Mouse (Mus musculus) heart, embryonic 10.5 days (tissue): Measurements from ENCODE around the gene Gm20388. TPM values are rescaled to one million over a fixed set of nuclear protein-coding genes. Genes with fewer than 3 reads are reported as not detected.

Experiments used
- DNase-seq: peaks from one replicate; pipeline ENCODE4 v3.0.0-alpha.2; 2017; ENCODE audit warnings: low spot score
- H3K27ac ChIP-seq: fragments of 300-500 bp; sonication (generic); 2 replicates; pipeline ENCODE4 v1.5.1; 2016; ENCODE audit warnings: mild to moderate bottlenecking
- H3K27me3 ChIP-seq: fragments of 300-500 bp; sonication (generic); 2 replicates; pipeline ENCODE4 v1.6.1; 2016; ENCODE audit warnings: mild to moderate bottlenecking; ENCODE audit not compliant: poor library complexity, insufficient read depth, severe bottlenecking
- H3K36me3 ChIP-seq: fragments of 300-500 bp; sonication (generic); 2 replicates; pipeline ENCODE4 v1.6.1; 2016; ENCODE audit warnings: mild to moderate bottlenecking, moderate library complexity
- H3K4me1 ChIP-seq: fragments of 300-500 bp; sonication (generic); 2 replicates; pipeline ENCODE4 v1.6.1; 2016; ENCODE audit warnings: mild to moderate bottlenecking
- H3K4me3 ChIP-seq: fragments of 300-500 bp; sonication (generic); 2 replicates; pipeline ENCODE4 v1.5.1; 2016; ENCODE audit warnings: mild to moderate bottlenecking, moderate library complexity
- H3K9me3 ChIP-seq: fragments of 300-500 bp; sonication (generic); 2 replicates; pipeline ENCODE4 v1.6.1; 2016; ENCODE audit warnings: mild to moderate bottlenecking, moderate library complexity
- WGBS: fragments of 180-500 bp; shearing (Covaris S2); methylation state at CpG from one replicate; pipeline ENCODE4 v1.1.7; 2016; 5-methylcytosine and 5-hydroxymethylcytosine counted together
- polyA plus RNA-seq: library from polyadenylated mRNA; unstranded; fragments of >200 nt; fragmentation: Nextera tagmentation; extraction: Ambion mirVana; gene quantifications from 2 replicates; pipeline ENCODE4 v1.2.1, GENCODE M21; 2016

The Gm20388 gene
- polyA plus RNA-seq, 1 experiment from 2014 or later = 4.5 TPM

DNA sequence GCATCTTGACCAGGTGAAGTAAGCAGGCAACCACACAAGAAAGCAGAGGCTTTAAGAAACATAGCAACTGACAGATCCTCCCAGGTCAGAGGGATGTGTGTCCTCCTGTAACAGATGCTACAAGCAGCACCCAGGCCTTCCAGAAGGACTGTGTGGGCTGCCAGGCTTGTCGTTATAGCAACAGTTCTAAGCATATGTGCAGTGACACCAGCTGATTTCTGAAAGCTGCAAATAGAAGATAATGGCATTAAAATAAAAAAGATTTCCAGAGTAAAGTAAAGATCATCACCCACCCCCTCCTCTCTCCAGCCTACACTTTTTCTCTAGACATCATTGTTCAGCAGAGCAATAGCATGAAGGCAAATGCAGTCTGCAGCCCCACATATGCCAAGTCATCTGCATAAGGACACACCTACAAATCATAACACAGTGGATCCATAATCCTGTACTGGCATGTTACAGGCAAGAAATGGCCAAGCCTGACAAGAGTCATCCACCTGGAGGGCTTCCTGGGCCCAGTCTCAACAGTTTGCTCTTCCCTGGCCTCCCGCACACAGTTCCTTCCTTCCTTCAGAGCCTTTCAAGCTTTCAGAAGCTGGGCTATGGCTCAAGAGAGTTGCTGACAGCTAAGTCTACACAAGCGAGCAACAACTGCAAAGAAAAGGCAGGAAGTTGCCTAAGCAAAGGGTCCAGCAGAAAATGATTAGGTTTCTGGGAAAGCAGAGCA lies 3021.4 kb downstream of the Gm20388 start:
- Histone ChIP-seq H3K27me3 (no peaks in the 10 kb centered on the region), H3K4me3 (no peak overlapping the region), H3K4me1 (peaks cover 58% of the 10 kb centered on the region), H3K27ac (no peak overlapping the region), H3K36me3 (0 out of 2 replicates have a peak, but pooled peaks cover 5% of the 10 kb centered on the region), H3K9me3 (no peaks in the 10 kb centered on the region)
- no peak for DNase-seq
- 42% methylated on average over 3 of the region's 3 CpGs for WGBS

GRCm38 (mm10) chr8:122932561-122932959 lies 3021.9 kb downstream of the Gm20388 start:
- Histone ChIP-seq H3K4me1 (peaks cover 58% of the 10 kb centered on the region), H3K36me3 (no peaks in the 10 kb centered on the region), H3K27ac (no peak overlapping the region), H3K9me3 (no peaks in the 10 kb centered on the region), H3K27me3 (no peaks in the 10 kb centered on the region), H3K4me3 (no peak overlapping the region)
- 65% methylated on average over 2 of the region's 2 CpGs for WGBS
- DNase-seq = no peak

GRCm38 (mm10) chr8:122933973-122934372 lies 3023.3 kb downstream of the Gm20388 start:
- Histone ChIP-seq H3K9me3 (no peaks in the 10 kb centered on the region), H3K4me3 (no peak overlapping the region), H3K27me3 (no peaks in the 10 kb centered on the region), H3K36me3 (no peaks in the 10 kb centered on the region), H3K27ac (no peak overlapping the region), H3K4me1 (peaks cover 69% of the 10 kb centered on the region)
- no peak for DNase-seq

- peaks cover 75% of the 10 kb centered on the region for H3K4me1 ChIP-seq
- no peak overlapping the region for H3K27ac ChIP-seq
- no peak overlapping the region for H3K4me3 ChIP-seq
- no peaks in the 10 kb centered on the region for H3K9me3 ChIP-seq
- DNase-seq = no peak
- H3K27me3 ChIP-seq = no peaks in the 10 kb centered on the region
- no peaks in the 10 kb centered on the region for H3K36me3 ChIP-seq
- WGBS = 90% methylated on average over 1 of the region's 1 CpGs
Measured at GRCm38 (mm10) chr8:122935118-122935517, 3024.5 kb downstream of the Gm20388 start.

DNA sequence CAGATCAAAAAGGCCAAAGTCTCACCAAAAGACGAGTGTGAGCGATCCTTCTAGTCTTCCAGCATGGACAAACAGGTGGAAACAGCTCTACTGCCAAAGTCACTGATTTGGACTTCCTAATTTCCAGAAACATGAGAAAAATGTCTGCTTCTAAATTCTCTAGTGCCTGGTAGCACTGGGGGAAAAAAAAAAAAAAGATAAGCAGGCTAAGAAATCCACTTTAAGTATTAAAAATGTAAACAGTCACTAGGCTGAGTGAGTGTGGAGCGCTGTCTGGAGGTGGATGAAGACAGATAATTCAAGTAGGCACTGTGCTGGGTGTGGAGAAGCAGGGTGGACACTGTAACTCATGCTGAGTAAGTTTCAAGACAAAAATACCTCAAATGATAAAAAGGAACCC lies 3025.3 kb downstream of the Gm20388 start:
- H3K4me3 ChIP-seq = no peak overlapping the region

DNA sequence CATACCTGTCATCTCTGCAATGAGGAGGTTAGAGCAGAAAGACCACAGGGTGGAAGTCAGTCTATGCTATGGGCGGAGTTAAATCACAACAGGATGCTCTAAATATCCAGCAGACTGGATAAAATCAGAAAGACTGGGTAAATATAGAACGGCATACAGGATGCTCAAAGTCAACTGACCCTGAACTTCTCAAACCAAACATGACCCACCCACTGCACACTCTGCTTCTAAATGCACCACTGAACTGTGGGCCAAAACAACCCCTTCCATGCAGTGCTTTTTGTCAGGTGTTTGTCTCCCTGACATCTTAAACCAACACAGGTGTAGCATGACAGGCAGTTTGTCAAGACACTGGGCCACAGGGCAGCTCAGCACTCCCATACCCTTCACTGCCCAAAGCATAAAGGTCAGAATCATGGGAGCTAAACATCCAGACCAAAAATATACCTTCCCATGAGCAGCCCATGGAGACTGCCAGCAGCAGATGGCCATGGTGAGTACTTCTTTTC lies 3027.0 kb downstream of the Gm20388 start:
- 78% methylated on average over 2 of the region's 2 CpGs for WGBS
- Histone ChIP-seq H3K4me1 (peaks cover 52% of the 10 kb centered on the region), H3K27ac (no peak overlapping the region), H3K9me3 (no peaks in the 10 kb centered on the region), H3K4me3 (no peak overlapping the region), H3K36me3 (no peaks in the 10 kb centered on the region), H3K27me3 (no peaks in the 10 kb centered on the region)
- no peak for DNase-seq

More for the DNA sequence above, 3025.3 kb downstream of the Gm20388 start:
- Histone ChIP-seq H3K9me3 (no peaks in the 10 kb centered on the region), H3K27ac (no peak overlapping the region), H3K4me1 (peaks cover 68% of the 10 kb centered on the region), H3K27me3 (no peaks in the 10 kb centered on the region), H3K36me3 (no peaks in the 10 kb centered on the region)
- DNase-seq = no peak
- WGBS = 83% methylated on average over 3 of the region's 3 CpGs

- 77% methylated on average over 3 of the region's 3 CpGs for WGBS
- DNase-seq = no peak
- H3K27ac ChIP-seq = no peak overlapping the region
- H3K27me3 ChIP-seq = no peaks in the 10 kb centered on the region
- H3K9me3 ChIP-seq = no peaks in the 10 kb centered on the region
- no peak overlapping the region for H3K4me3 ChIP-seq
- H3K36me3 ChIP-seq = no peaks in the 10 kb centered on the region
- peaks cover 46% of the 10 kb centered on the region for H3K4me1 ChIP-seq
Measured at GRCm38 (mm10) chr8:122938170-122938569, 3027.5 kb downstream of the Gm20388 start.

- peaks cover 45% of the 10 kb centered on the region for H3K4me1 ChIP-seq
- 22% methylated on average over 4 of the region's 4 CpGs for WGBS
- no peak overlapping the region for H3K27ac ChIP-seq
Measured at GRCm38 (mm10) chr8:122938591-122938990, 3027.9 kb downstream of the Gm20388 start.

GRCm38 (mm10) chr8:122942803-122943713 lies 3032.4 kb downstream of the Gm20388 start:
- Histone ChIP-seq H3K9me3 (no peaks in the 10 kb centered on the region), H3K27me3 (no peaks in the 10 kb centered on the region), H3K36me3 (no peaks in the 10 kb centered on the region), H3K4me3 (no peak overlapping the region), H3K27ac (no peak overlapping the region), H3K4me1 (peaks cover 30% of the 10 kb centered on the region)
- DNase-seq = no peak
- 86% methylated on average over 9 of the region's 9 CpGs for WGBS

More at GRCm38 (mm10) chr8:122938591-122938990, 3027.9 kb downstream of the Gm20388 start:
- Histone ChIP-seq H3K9me3 (no peaks in the 10 kb centered on the region), H3K27me3 (no peaks in the 10 kb centered on the region), H3K36me3 (no peaks in the 10 kb centered on the region), H3K4me3 (no peak overlapping the region)
- DNase-seq = no peak

- WGBS = 79% methylated on average over 2 of the region's 2 CpGs
Measured at GRCm38 (mm10) chr8:122945775-122946174, 3035.1 kb downstream of the Gm20388 start.

DNA sequence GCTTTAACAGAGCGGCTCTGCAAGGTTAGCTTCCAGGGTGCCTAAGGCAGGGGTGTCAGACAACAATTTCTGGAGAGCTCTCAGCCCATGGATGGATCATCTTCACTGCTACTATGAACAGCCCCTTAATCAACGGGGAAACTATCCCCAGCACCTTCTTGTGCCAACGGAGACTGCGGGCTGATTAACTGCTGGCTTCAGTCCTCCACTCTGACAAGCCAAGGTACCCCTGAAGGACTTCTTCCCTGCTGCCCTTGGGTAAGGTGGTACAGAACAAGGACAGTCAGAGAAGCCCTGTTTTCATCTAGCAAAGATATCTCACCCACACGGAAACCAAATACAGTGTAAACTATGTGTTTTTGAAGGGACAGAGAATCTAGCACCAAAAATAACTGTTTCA lies 3039.1 kb downstream of the Gm20388 start:
- no peak overlapping the region for H3K4me3 ChIP-seq
- 74% methylated on average over 5 of the region's 5 CpGs for WGBS
- no peak for DNase-seq
- H3K27ac ChIP-seq = no peak overlapping the region
- H3K4me1 ChIP-seq = peaks cover 48% of the 10 kb centered on the region
- no peaks in the 10 kb centered on the region for H3K9me3 ChIP-seq
- no peaks in the 10 kb centered on the region for H3K36me3 ChIP-seq
- no peaks in the 10 kb centered on the region for H3K27me3 ChIP-seq

More at GRCm38 (mm10) chr8:122945775-122946174, 3035.1 kb downstream of the Gm20388 start:
- Histone ChIP-seq H3K4me3 (no peak overlapping the region), H3K4me1 (peaks cover 25% of the 10 kb centered on the region), H3K36me3 (no peaks in the 10 kb centered on the region), H3K27me3 (no peaks in the 10 kb centered on the region), H3K9me3 (no peaks in the 10 kb centered on the region), H3K27ac (no peak overlapping the region)
- no peak for DNase-seq

DNA sequence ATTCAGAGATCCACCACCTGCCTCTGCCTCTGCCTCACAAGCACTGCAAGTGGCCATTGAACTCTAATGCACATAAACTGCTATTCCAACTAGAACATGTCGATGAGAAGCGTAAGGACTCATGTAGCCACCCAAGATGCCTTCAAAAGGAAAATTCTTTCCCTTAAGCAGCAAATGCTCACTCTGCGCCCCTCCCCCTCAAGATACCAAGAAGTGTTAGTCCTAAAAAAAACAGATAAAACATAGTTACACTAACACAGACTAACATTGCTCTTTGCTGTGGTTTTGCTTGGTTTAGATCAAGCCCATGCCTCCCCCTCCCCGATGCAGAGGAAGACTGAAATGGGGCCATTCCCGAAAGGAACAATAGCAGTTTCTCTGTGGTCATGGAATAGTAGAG lies 3040.8 kb downstream of the Gm20388 start:
- H3K4me3 ChIP-seq = no peak overlapping the region
- no peaks in the 10 kb centered on the region for H3K36me3 ChIP-seq
- WGBS = 83% methylated on average over 5 of the region's 5 CpGs
- peaks cover 63% of the 10 kb centered on the region for H3K4me1 ChIP-seq
- no peak overlapping the region for H3K27ac ChIP-seq
- H3K9me3 ChIP-seq = no peaks in the 10 kb centered on the region
- H3K27me3 ChIP-seq = no peaks in the 10 kb centered on the region
- DNase-seq = no peak

GRCm38 (mm10) chr8:122953028-122953427 lies 3042.4 kb downstream of the Gm20388 start:
- no peak for DNase-seq
- H3K27ac ChIP-seq = no peak overlapping the region
- peaks cover 65% of the 10 kb centered on the region for H3K4me1 ChIP-seq
- no peaks in the 10 kb centered on the region for H3K36me3 ChIP-seq
- 84% methylated on average over 6 of the region's 6 CpGs for WGBS
- H3K27me3 ChIP-seq = no peaks in the 10 kb centered on the region
- H3K4me3 ChIP-seq = no peak overlapping the region
- H3K9me3 ChIP-seq = no peaks in the 10 kb centered on the region
